Mouse (Mus musculus): ENCODE measurements around the gene Smad1.

The Smad1 gene

DNA sequence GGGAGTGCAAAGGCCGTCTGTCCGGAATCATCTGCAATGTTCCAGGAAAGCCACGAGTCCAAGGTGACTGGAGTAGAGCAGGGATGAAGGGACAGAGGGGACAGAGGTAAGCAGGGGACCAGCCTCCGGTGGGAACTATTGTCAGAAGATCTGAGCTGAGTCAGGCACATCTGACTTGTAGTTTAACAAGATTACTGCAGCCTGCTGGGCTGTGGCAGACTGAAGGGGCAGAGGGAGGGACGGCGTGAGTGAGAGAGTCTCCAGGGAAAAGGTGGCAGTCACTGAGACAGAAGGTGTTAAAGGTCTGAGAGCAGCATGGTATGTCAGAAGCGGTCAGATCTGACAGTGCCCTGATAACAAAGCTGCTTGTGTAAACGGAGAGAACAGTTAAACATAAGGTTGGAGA is 16.5 kb downstream of the Smad1 start:
- no peak for DNase-seq (ENCODE audit: low read depth)

DNA sequence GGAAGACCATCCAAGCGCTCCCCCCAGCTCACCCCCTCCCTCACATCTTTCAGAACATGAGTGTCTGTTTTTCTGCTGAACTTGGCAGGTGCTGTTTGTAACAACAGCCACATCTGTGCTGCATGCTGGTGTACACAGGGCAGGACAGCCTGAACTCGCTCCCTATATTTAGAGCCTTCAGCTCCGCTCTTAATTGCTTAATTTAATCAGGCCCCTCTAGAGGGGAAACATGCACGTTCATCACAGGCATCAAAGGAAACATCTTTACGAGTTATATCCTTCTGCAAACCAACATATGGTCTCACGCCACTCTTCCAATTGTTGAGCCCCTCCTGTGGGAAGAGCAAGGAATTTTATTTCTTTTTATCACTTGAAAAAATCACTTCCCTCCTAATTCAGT is 17.5 kb downstream of the Smad1 start:
- DNase-seq (ENCODE audit: low read depth), result no peak

DNA sequence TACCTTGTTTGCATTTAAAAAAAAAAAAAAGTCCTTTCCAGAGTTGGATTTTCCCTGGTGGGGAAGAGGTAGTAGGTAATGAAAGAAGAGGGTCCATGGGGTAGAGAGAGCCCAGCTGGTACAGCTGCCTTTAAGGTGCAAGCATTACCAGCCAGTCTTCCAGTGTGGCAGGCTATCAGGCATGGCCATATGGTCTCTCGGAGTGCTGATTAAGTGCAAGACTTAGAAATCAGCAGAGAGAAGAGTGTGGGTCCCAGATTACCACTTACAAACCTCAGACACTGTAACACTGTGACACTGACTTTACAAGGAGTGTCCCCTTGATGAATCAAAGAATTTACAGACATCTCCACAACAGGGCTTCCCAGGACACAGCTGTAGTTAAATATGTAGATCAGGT is 18.9 kb downstream of the Smad1 start:
- DNase-seq (ENCODE audit: low read depth), result no peak

DNA sequence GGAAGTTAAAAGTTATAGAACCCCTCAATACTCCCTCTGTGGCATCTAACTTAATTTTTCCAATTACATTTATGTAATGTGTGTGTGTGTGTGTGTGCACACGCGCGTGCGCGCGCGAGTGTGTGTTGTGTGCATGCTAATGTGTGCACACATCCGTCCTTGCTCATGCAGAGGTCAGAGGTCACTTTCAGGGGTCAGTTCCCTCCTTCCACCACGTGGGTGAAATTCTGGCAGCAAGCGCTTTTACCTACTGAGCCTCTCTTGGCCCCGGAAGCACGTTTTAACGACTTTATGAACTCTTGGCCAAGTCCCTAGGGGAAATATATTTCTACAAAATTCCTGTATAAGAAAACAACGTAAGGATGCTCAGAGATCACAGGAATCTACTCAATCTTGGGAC is 19.3 kb downstream of the Smad1 start:
- no peak for DNase-seq (ENCODE audit: low read depth)

DNA sequence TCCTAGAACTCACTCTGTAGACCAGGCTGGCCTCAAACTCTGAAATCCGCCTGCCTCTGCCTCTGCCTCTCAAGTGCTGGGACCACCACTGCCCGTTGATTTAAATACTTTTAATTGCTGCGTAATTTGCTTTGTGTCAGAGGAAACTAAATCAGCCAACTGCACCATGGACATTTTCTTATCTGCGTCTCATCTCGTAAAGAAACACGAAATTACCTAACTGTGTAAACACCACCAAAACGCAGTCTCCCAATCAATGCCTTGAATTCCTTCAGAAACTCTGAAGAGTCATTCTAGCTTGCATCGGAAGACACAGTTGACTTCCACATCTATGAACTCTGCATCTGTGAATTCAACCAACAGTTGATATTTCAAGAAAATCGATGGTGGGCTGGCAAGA is 22.7 kb downstream of the Smad1 start:
- DNase-seq (ENCODE audit: low read depth), result no peak

DNA sequence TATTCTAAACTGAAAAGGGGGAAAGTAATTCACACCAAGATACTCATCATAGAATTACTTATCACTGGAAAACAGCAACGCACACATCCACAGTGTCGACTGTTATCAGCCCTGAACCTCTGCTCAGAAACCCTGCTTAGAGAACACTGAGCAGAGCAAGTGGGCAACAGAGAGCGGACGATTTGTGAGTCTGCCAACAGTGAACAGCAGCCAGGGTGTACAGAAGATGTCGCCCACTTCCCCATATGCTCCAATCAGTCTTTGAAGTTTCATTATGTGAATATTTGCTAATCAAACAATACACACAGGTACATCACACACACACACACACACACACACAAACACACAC is 23.6 kb downstream of the Smad1 start:
- no peak for DNase-seq (ENCODE audit: low read depth)

DNA sequence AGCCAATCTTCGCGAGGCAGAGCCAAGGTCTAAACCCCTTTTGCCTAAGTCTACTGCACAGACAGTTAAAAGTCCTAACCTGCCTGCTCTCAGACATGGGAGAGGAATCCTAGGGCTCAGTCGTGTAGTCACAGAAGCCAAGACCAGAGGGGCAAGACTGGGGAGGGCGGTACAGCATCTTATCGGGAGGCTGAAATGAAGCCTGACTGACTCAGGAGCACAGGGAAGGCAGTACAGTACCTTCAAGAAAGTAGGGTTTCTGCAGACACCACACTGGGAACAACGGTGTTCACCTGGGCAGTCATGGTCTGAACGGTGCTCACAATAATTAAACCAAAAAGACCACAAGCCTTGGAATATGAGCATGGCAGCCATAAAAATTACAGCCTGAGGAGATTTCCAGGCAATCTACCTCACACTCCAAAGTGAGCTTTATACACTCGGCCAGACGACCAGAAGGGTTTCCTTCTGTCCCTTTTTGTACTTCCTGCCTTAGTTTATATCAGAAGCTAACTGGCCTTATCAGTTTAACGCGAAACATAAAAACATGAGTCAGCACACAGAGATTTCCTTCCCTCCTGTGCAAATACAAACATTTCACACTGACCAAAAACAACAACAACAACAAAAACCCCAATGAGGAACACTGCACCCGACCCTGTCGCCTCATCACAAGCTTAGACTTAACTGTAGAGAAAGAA is 24.1 kb downstream of the Smad1 start:
- no peak for DNase-seq (ENCODE audit: low read depth)

DNA sequence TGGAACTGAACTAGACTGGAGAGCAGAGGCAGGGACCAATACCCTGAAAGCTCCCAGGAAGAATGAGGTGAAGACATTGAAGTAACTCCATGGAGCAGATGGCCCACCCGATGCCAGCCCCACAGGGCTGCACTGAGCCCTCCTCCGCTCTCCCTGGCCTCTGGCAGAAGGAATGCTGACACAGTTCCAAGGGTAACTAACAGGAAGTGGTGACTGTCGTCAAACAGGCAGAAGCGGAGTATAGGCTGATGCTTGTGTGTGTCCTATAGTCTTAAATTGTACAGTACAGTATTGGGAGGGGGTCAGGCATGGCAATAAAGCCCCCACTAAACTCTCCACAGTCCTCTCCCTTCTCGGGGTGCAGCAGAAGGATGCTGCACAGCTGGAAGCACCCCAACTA is 24.9 kb downstream of the Smad1 start:
- no peak for DNase-seq (ENCODE audit: low read depth)

DNA sequence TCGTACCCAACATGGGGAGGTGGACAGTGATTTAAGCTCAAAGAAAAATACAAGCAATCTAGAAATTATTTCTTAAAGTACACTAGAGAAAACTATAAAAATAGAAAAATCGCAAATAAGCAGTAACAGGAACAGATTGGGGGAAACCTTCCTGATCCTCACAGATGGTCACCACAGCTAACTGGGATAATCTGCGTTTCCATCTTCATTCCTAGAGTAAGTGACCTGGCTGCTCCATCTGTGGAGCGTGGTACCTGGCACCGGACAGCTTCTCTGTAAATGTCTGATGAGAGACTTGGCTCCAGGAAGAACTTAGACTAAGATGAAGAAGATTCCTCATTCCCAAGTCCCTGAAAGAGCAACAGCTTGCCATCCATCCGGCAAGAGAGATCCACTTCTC is 25.8 kb downstream of the Smad1 start:
- DNase-seq (ENCODE audit: low read depth), result no peak

DNA sequence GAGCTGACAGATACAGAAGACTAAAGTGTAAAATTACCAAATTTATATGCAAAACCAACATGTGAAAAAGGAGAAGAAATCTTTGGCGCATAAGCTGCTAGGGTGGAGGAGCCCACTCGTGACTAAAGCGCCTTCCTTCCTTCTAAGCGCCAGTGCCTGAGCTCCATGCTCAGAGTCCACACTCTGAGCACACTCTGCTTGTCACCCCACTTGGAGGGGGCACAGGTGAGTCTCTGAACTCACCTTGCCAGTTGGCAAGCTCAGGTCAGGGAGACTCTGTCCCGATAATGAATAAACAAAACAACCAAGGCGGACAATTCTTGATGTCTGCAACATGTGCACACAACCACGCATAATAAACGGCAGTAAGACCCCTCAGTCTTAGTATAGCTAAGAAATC is 26.4 kb downstream of the Smad1 start:
- DNase-seq (ENCODE audit: low read depth), result no peak

DNA sequence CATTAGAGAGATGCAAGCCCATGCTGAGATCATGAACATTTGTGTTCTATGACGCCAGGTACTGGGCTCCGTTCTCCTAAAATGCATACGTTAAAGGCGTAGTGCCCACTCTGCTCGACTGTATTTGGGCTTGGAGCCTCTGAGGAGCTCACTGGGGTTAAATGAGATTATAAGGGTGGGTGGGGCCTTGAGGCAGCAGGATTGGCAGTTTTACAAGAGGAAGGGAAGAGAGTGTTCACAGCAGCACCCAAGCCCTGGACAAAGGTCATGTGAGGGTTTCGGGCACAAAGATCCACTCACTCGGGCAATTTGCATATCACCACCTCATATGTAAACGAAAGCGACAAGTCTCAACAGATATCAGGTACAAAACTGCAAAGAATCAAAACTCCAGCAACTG is 26.8 kb downstream of the Smad1 start:
- DNase-seq (ENCODE audit: low read depth), result no peak

DNA sequence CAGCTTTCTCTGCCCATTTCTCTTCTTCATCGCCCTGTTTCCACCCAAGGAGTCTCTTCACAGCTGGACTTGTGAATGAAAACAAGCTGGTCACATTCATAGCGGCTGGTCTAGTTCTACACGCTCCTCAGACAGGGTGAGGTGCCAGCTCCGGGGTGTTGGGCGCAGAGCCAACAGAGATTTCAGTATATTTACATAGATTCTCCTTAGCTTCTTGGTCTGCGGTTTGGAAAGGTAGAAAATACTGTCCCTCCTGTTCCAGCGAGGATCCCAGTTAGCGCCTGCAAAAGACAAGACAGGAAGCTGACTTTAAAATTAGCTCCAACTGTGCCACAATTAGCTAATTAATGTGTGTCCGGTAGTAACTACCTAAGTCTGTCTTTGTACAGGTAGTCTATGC is 27.2 kb downstream of the Smad1 start:
- no peak for DNase-seq (ENCODE audit: low read depth)

DNA sequence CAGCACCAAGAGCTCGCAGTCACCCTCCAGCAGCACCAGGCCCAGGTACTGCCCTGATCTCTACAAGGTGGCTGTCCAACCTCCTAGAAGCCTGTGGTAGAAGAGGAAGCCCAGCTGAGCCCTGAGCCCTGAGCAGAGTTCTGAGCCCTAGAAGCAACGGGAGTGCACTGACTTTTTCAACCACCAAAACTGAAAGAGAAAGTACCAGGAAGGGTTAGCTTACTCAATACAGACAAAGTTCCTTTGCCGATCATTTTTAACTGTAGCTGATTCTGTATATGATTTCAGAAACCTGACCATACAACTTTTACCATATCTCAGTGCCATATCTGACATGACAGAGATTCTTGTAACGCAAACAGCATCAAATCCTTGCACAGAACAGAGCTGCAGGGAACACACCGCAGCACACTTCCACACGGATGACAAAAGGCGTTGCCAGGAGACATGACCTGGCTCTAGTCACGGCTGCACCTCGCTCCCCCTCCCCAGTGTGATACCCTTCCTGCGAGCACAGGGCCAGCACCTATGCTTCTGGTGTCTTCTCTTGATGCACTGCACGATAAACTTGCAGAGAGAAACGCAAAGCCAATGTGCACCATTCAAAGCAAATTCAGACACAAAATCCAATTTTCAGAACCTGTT is 28.6 kb downstream of the Smad1 start:
- DNase-seq (ENCODE audit: low read depth), result no peak

DNA sequence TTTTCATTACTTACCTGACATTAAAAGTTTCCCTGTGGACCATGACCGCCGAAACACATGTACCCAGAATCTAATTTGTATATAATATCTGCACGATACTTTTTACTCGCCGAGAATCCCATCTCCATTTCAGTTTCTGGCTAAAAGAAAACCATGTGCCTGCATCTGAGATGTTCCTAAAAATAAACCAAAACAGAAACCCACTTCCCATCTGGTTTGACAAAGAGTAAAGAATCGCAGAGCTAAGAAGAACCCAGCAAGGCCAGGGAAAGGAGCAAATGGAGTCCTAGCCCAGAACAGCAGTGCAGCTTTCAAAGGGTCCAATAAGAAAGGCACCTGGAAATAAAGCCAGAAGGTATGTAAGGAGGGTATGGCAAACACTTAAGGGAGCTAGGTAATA is 30.2 kb downstream of the Smad1 start:
- no peak for DNase-seq (ENCODE audit: low read depth)

DNA sequence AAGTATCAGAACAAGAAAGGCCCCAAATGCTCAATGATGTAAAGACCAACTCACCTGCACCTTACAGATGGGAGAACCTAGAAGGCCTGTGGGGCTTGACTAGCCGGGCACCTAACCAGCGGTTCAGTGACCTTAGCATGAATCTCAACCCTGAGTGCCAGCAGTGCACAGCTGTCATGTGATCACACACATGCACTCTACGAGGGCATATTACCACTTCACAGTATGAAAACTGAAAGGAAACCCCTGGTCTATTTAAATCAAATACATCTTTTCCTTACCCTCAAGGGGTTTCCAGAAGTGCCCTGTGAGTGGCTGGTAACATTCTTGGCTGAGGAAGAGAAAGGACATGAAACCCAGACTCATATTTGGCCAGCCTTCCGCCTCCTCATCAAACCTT is 31.4 kb downstream of the Smad1 start:
- no peak for DNase-seq (ENCODE audit: low read depth)

DNA sequence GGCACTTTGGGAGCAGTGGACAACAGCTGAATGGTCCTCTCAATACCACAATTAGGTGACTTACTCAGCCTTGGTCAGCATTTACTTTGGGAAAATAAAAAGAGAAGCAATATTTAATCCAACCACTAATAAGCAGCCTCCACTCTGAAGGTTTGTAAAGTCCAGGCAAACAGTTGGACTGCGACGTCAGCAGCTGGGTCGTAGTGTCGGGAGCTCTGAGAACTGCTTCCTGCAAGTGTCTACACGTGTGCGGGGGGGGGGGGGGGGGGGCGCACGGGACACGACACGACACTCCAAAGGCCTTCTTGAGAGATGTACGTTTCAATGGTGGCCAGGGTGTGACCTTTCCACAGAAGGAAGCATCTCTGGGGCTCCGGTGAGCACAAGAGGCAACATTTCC is 32.0 kb downstream of the Smad1 start:
- no peak for DNase-seq (ENCODE audit: low read depth)

DNA sequence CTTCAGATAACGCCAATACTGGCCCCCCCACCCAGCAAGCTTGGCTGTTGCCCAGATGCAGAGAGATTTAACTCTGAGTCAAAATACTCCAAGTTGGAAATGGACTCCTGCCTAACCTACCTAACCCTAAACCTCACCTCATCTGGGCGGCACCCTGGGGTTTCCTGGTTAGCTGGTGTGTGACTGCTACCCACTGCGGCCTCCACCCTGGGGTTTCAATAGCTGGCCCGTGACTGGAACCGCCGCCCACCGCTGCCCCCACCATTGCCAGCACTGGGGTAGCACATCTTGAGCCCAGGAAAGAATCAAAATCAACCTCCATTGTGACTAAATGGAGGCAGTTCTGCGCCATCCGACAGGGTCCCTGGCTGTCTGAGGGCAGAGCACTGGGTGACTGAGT is 33.1 kb downstream of the Smad1 start:
- DNase-seq (ENCODE audit: low read depth), result no peak

DNA sequence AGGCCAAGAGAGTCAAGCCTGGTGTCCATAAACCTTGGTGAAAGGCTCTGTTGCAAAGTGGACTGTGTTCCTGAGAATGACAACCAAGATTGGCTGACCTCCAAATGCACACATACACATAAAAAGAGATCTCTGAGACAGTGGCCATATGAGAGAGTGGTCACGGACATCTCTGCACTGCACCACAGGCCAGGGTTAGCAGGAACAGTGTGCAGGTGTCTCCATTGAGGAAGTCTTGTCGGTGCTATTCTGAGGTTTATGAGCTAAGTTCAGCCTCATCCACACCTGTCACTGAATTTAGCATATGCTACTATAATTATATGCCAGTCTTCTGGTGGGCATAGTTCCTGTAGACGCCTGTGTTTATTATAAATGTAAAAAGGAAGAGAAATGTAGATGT is 33.6 kb downstream of the Smad1 start:
- DNase-seq (ENCODE audit: low read depth), result no peak

DNA sequence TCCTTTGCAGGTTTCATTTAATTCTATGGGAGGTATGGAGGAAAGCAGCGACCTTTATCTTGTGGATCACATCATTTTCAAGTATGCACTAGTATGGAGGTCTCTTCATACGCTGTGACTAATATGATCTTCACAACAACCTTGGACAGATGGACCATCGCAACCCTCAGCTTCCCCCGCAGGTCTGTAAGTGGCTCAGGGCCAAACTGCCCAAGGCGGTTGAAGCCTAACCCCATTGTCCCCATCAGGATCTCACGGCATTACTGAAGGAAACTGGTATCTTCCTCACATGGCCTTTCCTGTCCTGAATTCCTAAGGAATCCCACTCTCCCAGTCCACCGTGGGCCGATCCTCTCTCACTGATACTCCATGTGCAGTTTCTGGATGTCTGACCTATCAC is 34.5 kb downstream of the Smad1 start:
- DNase-seq (ENCODE audit: low read depth), result no peak

DNA sequence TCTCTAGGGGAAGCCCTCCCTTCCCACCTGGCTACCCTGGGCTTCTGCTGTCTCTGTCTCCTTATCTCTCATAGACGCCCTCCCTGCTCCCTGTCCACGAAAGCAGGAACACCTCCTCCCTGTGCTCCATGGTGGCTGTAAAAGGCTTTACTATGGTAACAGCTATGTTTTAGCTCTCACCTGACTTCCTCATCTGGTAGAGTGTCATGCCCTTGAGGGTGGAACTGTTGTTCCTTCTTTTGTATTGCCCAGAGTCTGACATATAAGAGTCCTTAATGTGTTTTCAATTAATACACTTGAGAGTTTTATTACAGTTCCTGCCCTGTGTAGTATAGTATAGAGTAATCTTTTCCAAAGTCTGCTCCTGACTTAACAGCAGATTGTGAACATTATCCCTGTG is 36.9 kb downstream of the Smad1 start:
- DNase-seq (ENCODE audit: low read depth), result no peak

DNA sequence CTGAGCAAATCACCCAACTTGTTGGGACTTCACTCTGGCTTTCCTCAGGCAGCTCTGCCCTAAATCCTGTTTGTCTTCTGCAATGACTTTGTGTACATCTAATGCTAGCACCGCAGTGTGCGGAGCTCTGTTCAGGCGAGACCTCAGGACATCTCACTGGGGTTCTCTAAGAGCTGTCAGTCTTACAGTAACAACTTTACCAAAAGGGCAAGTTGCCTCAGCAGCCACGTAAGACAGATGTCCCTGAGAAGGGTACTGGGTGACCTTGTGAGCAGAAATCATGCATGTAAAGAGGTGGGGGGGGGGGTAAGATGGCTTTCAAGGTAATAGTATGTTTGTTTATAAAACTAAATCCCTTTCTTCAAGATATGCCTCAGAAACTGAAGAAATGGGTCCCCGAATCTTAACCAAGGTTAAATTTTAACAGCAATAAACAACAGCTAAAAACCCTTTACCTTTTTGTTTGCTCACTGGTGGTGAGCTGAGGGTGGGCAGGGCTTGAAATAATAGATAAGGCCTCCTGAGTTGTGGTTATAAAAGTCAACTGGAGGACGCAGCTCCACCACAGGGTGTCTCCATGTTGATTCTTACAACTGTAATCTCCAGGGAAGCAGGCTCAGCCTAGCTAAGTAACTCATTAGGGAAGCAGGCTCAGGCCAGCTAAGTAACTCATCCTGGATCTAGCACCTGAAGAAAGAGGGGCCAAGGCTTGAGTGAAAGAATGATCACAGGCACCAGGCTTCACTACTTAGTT is 38.4 kb downstream of the Smad1 start:
- DNase-seq (ENCODE audit: low read depth), result no peak

DNA sequence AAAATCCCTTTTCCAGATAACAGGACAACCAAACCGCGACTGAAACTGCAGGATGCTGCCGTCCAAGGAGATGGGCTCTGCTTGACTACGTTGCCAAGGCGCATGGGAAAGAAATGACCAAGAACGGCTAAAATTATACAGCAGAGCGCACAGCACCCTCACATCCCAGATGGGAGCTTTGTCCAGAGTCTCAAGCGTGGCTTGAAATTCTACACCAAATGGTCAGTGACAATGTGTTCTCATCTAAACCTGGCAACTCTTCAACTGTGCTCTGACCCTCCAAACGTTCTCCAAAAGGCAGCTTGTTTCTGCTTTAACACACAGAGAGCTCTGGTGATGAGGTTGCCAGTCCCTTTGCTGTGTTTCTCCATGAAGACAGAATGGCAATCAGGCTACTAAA is 39.0 kb downstream of the Smad1 start:
- no peak for DNase-seq (ENCODE audit: low read depth)

DNA sequence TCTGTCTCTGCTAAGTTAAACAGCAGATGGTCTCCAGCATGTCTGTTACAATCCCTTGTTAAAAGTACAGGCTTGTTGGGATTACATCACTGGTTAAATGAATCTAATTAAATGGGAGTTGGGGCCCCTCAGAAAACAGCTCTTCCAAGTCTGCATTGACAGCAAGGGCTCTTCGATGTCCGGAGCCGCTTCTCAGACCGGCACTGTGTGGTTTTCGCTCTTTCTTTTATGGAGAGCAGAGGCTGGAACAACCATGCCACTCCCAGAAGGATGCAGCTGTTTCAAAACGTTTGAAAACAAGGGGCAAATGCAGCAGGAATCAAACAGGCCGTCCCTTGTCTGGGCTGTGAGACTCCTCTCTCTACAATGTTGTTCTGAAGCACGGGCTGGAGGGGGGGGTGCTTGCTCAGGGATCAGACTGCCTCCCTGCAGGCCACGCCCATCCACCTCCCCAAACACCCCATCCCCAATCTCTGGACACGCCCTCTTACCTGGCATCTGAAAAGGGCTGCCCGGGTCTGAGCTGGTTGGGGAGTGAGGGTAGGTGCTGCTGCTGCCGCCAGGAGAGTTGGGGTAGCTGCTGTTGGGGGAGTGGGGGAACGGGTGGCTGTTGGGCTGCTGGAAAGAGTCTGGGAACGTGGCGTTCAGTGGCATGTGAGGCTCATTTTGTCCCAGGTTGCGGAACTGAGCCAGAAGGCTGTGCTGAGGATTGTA is 43.4 kb downstream of the Smad1 start:
- DNase-seq (ENCODE audit: low read depth), result no peak
